Mouse (Mus musculus): ENCODE data around the gene Serpinf2.
A peak's percentile ranks its signal among the peaks of the same experiment; 100 is the strongest.
"Not testable (repeated sequence)": the region's sequence is repeated elsewhere in the genome, so short reads cannot be mapped to it uniquely, and the experiment has no call there.

Gene Serpinf2

DNA sequence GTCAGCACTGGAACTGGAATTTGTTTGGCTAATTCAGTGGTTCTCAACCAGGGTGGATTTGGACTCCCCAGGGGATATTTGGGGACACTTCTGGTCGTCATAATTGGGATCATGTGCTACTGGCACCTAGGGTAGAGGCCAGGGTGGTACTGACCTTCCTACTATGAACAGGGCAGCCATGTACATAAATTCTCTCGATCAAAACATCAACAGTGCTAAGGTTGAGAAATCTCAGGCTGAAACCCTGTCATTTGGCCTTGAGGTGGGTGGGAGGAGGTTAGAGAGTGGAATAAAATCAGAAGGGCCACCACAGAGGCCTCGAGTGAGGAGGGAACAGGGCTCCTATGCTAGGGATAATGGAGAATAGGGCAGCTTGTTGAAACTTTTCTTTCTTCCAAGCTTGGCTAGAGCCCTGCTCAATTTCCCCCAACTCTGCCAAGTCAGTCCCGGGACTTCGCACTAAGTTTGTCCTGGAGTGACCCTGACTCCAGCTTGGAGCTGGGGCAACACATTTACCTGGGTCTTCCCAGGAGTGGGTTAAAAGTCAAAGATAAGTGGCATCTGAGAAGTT is 19.8 kb upstream of the Serpinf2 start:
- no peak for DNase-seq

DNA sequence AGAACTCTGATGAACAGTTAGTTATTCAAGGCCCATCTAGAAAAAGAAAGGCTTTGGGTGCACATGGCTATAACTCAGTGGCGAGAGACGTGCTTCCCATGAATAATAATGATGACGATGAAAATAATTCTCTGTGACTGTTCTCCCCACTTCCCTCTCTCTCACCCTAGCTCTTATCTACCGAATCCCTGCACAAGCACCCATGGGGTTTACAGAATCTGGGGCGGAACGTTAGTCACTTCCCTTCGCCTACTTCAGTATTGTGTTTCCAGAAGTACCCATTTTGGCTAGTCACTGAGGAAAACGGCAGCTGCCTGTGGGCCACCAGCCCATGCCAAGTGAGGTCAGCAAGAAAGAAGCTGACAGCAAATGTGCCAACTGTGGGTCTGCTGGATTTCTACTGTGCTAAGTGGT is 19.2 kb upstream of the Serpinf2 start:
- DNase-seq: no peak

DNA sequence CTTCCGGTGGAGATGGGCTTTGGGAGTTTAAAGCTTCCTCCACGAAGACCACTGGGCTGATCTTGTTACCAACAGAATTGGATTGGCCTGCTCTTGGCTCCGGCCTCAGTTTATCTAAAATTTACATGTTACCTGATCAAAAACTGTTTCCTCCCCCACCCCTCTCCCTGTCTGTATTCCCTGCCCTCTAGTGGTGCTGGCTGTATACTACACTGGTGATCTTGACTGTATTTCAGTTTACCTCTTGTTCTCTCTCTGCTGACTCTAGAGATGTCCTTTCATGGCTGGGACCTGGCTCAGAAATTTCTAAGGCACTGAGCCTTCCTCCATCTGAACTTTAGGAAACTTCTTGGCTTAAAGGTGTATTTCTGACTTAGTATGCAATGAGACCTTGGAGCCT is 18.8 kb upstream of the Serpinf2 start:
- DNase-seq: peak in 1 of 2 experiments; percentile 43

DNA sequence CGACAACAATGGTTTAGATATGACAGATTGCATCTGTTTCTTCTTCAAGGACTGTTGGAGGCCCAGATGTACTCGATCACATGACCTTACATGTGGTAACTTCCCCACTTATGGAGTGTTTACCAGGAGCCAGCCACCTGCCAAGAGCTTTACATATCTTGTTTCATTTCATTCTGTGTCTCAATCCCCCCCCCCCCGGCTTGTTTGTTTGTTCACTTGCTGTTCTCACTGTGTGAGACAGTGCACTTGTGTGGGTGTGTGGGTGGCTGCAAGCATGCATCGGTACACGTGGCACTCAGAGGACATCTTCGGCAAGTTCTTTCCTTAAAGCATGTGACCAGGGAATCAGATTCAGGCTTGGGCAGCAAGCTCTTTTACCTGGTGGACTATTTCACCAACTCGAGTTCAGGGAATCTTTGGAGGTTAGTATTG is 17.1 kb upstream of the Serpinf2 start:
- no peak for DNase-seq

DNA sequence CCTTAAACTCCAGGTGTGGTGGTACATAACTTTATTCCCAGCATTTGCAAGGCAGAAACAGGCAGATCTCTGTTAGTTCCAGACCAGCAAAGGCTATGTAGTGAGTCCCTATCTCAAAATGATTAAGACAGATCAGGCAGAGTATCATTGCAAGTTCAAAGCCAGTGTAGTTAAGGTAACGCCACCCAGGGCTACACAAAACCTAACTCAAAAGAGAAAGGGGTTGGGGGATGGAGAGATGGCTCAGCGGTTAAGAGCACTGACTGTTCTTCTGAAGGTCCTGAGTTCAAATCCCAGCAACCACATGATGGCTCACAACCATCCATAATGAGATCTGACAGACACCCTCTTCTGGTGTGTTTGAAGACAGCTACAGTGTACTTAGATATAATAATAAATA is 16.6 kb upstream of the Serpinf2 start:
- DNase-seq: not testable (repeated sequence)

DNA sequence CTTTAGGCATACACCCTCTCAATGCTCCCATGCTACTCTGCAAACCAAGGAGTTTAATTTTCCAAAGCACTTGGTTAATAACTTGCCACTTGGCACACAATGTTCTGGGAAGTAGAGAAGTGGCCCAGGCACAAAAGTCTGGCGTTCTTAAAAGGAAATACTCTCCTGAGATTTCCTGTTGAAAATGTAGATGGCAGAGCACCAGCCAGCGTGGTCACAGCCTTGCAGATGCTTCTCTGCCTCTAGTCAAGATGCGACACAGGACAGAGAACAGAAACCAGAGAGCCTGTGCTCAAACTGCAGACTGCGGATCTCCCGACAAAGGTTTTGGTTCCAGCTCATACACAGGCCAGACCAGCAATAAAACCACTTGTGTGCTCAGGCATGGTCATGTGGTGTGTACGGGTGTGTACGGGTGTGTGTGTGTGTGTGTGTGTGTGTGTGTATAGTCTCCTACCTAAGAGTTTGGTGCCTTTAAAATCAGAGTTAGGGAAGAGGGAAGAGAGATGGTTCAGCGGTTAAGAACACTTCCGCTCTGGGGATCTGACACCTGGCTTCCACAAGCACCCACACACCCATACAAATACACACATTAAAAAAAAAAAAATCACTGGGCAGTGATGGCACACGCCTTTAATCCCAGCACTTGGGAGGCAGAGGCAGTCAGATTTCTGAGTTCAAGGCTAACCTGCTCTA is 15.8 kb upstream of the Serpinf2 start:
- no peak for DNase-seq

DNA sequence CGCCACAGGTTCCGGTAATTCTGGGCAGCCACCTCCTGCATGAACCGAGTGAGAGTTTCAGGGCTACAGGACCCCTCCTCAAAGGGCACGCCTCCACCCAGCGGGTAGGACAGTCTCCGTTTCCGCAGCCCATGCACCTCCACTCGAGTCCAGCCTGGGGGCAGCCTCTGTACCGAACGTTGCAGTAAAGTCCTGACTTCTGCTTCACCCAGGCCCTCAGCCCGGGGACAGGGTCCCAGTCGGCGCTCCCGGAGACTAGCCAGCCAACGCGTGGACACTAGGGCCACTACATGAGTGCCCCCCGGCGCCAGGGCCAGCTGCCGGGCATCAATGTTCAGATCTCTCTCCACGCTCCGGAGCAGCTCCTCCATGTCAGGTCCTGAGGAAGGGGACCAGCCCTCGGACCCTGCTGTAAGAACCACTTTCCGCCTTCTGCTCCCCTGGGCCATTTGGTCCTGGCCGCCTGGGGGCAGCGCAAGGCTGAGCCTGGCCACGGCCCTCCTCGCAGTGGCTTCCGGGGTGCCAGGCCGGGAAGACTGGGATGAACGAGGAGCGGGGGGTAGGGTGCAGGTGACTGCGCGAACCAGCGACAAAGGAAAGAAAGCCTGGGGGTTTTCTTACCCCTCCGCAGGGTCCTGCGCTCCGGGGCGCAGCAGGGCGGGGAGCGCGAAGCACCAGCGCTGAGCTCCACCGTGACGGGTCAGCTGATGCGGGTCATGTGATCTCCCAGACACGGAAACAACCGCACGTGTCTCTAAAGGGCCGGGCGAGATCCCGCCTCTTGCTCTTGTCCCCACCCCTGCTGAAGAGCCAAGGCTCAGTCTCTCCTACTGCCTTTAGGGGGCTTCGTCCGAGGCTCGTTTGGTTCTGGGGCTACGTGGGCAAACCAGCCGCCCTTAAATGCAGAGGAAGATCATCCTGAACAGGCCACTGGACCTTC is 14.9 kb upstream of the Serpinf2 start, which contains the start of gene Wdr81:
TSS of gene Wdr81 (minus strand) at position 727 of the 940 bp plus-strand sequence.
- peak; percentile 80 to 84 for DNase-seq

DNA sequence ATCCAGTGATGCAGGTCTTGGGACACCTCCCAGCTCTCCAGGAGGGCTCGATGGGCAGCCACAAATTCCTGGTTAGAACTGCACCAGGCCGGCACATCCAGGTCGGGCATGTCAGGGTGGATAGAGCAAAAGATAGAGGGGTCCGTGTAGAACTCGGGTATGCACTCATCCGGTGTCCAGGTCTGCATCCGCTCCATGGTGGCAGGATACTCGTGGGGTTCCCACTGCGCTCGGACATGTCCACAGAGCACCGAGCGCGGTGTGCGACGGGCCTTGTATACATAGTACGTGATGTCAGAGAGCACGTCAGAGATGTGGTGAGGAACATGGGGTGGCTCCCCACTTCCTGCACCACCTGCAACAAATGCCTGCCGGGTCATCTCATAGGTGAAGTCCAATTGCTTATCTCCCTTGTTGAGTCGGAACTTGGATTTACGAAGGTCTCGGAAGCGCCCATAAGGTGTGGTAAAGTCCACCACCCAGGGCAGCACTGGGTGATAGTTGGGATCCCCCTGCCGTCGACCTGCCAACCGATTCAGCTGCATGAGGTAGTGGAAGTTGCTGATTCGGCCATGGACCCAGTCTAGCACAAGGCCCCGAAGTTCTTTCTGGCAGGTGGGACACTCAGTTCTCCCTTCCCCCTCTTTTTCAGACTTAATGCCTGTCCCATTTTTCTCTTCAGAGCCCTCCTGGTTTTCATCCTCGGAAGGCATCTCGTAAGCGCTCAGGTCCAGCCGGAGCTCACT is 13.6 kb upstream of the Serpinf2 start:
- no peak for DNase-seq

DNA sequence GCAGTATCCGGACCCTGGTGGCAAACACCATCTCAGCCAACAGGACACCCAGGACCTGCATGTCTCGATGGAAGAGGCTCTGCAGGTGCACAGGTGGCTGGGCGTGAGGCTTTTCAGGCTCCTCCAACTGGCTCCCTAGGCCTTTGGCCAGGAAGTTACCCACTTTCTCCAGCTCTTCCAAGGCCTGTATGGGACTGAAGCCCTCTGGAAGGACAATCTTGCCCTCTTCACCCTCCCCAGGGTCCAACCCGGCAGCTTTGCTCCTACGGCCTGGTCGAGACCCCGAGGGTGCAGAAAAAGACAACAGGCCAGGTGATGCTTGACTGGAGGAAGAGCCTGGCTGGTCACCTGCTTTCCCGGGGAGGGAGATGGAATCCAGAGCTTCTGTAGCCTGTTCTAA is 12.7 kb upstream of the Serpinf2 start:
- DNase-seq: no peak

DNA sequence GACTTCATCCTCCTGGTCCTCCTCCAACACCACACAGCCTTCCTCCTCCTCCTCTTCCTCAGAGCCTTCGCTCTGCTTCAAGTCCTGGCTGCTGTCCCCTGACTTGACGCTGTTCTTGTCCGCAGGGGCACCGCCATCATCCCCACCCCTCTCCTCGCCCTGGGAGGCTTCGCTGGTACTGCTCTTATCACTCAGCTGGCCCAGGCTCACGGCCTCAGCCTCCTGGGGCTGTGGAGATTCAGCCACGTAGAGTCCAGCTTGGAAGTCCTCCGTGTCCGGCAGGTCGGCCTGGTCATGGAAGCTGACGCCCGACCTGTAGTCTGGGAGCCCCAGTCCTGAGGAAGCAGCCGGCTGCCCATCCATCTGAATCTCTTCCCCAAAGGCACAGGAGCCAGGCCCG is 11.5 kb upstream of the Serpinf2 start:
- DNase-seq: no peak

DNA sequence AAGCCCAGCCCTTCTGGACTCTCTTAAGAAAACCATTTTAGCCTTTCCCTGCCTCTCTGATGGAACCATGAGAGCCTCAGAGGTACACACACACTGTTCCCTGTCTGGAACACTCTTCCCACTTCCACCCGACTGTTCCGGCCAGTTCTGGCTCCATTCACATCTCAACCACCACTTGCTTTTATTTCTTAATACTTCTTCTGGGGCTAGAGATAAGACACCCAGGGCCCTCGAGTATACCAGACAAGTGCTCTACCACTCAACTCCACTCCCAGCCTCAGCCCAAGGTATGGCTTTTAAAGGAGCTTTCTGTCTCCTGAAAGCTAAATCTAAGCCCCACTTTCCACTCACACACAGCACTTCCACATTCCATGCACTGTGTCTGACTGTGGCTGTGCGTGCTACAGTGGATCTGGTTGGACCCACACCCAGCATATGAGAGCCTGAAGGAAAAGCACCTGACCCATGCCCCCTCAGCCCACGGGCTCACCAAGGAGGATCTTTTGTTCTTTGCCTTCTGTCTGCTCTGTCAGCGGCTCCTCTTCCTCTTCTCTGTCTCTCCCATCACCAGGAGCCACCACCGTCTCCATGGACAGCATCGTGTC is 11.0 kb upstream of the Serpinf2 start:
- no peak for DNase-seq

DNA sequence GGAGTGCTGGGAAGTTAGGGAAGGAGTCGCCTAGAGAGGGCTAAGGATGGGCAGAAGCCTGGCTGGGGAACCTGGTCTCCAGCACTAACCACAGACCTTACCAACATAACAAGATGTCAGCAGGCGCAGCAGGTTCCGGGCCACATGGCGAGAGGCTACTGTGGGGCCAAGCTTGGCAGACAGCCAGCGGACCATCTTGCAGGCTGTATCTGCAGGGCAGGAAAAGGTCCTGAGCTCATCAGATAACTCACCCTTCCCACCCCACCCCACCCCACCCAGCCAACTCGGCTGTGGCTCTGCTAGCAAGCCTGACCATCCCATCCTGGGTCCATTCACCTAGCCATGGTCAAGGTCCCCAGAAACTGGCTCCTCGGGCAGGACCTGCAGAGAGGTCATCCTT is 10.3 kb upstream of the Serpinf2 start:
- peak; percentile 54 to 61 for DNase-seq

DNA sequence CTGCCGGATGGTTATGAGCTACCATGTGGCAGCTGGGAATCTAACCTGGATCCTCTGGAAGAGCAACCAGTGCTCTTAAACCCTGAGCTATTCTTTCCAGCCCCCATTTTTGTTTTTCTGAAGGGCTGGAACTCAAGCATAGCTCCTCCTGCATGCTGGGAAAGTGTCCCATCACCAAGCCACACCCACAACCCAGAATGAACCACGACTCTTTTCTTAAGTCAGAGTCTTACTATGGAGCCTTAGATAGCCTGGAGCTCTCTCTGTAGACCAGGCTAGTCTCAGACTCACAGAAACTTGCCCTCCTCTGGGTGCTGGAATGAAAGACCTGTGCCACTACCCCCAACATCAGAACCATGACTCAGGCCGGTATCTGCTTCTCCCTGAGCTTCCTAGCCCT is 9.2 kb upstream of the Serpinf2 start:
- no peak for DNase-seq

DNA sequence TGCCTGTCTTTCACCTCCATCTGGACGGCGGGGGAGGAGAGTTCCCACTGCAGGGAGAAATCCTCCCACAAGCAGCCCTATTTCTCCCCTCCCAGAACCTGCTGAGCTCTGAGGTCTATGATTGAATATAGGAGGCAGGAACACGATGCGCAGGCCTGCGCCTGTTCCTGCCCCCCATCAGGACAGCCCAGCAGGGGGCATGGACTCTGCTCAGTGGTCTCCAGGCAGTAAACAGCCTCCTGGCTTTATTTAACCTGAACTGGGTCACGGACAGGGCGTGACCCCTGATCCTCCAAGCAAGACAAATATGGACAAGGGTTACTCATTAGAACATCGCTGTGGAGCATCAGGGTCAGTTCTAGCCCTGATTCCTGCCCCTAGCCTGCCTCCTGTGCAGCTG is 4.3 kb upstream of the Serpinf2 start:
- DNase-seq: no peak

DNA sequence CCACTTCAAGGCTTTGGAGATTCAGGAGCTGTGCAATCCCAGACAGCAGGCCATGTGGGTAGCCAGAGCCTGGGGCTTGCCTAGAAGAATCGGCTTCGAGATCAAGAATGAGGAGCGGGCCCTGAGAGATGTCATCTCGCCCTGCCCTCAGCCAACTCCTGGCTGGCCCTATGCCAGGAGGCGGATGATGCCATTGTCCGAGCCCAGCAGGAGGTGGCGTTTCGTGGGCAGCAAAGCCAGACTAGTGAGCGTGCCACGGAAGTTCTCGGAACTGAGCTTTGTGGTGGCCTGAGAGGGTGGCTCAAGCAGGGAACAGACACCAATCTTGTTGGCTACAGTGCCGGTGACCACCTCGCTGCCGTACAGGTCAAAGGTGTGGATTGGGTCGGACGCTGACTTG is 2.2 kb upstream of the Serpinf2 start:
- DNase-seq: peak; percentile 45 to 54

DNA sequence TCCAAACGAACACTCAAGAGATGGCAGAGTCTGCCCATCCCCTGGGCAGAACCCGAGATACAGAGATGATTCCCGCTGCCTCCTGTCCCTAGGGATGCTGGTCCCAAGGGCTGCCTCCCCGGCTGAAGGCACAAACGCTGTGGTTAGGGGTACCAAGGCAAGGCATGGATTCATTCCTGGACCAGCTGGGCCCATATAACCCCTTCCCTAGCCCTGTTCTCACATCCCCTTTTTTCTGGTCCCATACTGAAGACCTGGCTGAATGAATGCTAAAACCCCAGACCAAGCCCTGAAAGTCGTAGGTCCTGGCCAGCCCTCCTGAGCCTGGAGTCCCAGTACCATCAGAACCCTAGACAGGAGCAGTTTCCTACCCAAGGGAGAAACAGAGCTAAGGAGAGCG is 1.6 kb upstream of the Serpinf2 start:
- no peak for DNase-seq

DNA sequence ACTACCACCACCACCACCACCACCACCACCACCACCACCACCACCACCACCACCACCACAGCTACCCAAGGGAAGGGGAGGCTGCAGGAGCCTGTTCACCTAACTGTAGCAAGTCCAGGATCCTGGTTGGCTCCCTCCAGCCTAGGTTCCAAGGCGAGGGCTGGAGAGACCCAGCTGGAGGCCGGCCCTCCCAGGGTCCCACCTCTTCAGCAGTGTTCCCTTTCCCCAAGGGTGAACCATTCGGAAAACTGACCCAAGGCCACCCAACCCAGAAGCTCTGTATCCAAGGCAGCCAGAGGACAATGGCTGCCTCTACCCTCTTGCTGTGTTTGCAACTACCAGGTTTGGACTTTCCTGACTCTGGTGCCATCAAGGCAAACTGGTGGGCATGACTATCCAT is 560 bp upstream of the Serpinf2 start:
- DNase-seq: no peak

DNA sequence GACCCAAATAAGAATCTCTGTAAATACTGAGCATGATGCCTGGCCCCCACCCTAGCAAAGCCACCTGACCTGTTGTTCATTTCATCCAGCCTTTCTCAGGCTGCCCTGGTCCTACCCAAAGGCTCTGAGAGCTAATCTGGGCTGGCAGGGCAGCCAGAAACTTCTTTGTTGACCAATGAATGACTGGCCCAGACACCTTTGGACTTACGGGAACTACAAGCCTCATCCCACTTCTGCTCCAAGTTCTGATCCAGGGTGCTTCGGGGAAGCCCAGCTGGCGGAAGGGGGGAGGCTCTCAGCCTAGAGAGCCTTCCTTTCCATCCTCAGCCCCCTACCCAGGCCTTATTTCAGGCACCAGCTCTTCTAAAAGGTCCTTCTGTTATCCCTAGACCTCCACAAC is 587 bp downstream of the Serpinf2 start:
- no peak for DNase-seq

DNA sequence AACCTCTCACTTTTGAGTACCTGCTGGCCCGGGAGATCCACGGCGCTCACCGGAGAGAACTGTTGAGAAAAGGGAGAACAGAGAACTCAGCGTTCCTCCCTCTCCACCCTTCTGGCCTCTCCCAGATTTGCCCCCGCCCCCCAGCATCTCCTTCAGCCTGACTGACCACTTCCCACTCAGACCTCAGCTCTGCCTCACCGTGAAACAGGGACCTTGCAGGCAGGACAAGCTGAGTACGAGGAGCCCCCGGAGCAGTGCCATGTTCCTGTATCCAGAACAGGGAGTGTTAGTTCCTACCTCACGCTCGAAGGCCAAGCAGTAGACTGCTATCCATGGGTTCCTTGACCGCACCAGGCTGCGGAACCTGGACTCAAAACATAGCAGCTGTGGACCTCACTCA is 1.2 kb downstream of the Serpinf2 start:
- no peak for DNase-seq

DNA sequence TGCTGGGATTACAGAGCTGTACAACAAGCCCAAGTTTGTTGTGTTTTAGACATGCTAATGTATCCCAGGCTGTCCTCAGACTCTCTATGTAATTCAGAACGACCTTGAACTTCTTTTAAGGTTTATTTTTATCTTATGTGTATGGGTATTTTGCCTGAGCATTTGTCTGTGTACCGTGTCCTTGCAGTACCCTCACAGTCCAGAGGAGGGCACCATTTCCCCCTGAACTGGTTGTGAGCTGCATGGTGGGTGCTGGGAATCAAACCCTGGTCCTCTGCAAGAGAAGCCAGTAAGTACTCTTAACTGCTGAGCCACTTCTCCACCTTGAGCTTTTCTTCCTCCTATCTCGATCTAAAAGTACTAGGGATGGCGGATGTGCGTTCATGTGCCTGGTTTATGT is 5.3 kb downstream of the Serpinf2 start:
- DNase-seq: no peak

DNA sequence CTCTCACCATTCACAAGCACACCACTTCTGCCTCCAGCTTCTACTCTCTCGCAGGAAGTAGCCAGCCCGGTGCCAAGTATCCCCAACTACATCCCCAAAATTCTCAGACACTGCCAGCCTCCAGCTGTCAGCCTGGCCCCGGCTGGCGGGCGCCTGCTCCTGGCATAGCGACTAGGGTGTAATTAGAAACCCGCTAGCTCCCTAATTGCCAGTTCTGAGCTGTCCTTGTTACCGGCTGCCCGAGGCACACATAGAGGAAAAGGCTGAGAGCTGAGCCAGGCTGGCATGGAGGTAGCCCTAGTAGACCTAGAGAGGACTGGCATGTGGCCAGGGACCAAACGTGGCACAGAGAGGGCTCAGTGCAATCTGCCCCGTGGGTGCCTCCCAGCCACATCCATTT is 8.1 kb downstream of the Serpinf2 start:
- DNase-seq: peak; percentile 66 to 70

DNA sequence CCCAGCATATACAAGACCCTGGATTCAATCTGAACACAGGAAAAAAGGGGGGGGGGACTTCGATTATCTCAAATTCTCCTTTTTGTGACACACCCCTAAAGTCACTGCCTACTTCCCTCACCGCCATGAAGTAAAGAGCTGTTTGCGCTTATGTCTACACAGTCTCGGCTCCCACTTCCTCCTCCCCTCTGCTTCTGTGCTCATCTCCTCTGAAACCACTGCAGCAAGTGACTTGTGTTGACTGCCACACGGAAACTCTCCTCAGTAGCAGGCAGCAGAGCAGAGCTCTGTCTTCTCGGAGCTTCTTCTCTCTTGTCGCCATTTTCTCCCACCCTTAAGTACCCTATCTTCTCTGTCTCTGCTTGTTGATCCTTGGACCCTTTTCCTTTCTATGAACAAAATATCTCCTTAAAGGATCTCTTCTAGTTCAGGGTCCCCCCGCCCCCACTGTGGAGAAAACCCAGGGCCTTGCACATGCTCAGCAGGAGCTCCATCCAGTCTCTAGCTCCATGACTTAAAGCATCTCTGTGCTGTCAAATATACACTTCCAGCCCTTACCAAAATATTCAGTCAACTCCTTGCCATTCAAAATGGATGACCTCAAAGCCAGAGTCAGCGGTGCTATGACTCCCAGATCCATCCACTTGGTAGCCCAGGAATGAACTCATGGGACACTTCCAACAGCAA is 10.2 kb downstream of the Serpinf2 start:
- DNase-seq: no peak
